Mouse (Mus musculus): ENCODE measurements around the gene Spg11.

DNA sequence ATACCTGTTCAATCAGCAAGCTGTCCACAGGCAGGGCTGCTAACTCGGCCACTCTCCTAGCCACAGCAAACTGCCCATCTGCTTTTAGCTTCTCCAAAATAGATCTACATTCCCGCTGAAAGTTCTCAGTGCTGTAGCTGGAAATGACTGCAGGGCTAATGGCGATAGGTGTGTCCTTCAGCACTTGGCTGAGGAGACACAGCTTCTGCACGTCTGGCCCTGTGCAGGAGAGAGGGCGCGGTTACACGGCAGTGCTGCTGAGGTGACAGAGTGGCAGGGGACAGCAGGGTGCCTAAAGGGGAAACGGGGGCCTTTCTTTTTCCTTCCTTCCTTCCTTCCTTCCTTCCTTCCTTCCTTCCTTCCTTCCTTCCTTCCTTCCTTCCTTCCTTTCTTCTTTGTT is 51.9 kb downstream of the Spg11 start:
- TF ChIP-seq GATA1 (IDR thresholded peaks at IDR 0.05; ENCODE audit: borderline replicate concordance, low read length) (no peak), CTCF (IDR thresholded peaks at IDR 0.05; ENCODE audit: low read depth, low read length) (no peak), GATA2 (IDR thresholded peaks at IDR 0.05; ENCODE audit: borderline replicate concordance, low read depth, low read length) (no peak), POLR2AphosphoS5 (IDR thresholded peaks at IDR 0.05; ENCODE audit: insufficient replicate concordance, low read depth, low read length) (no peak), TAL1 (conservative IDR thresholded peaks at IDR 0.05; ENCODE audit: low read depth, low read length) (no peak)
